Mouse (Mus musculus): ENCODE measurements at regions not wholly inside any gene's neighbourhood (a gene's known extent, or its start where the extent isn't known, plus 50 kb on each side); places are given as distances from the start of the nearest gene placed in this dataset.

- Histone ChIP-seq H3K4me3 (no peak overlapping the region), H3K27me3 (no peaks in the 10 kb centered on the region), H3K4me1 (replicated peaks) (peaks cover 3% of the 10 kb centered on the region; the same call in 1 of the 2 replicates), H3K27ac (replicated peaks) (no peak overlapping the region), H3K36me3 (no peaks in the 10 kb centered on the region), H3K9ac (no peak overlapping the region), H3K4me2 (no peak overlapping the region), H3K9me3 (no peaks in the 10 kb centered on the region)
- no peak for ATAC-seq (ENCODE audit: low FRiP score, low read depth)
- 94% methylated on average over 2 of the region's 2 CpGs for WGBS
These were observed 179.1 kb upstream of the Tas2r119 start for GRCm38 (mm10) chr15:31997996-31998395.

DNA sequence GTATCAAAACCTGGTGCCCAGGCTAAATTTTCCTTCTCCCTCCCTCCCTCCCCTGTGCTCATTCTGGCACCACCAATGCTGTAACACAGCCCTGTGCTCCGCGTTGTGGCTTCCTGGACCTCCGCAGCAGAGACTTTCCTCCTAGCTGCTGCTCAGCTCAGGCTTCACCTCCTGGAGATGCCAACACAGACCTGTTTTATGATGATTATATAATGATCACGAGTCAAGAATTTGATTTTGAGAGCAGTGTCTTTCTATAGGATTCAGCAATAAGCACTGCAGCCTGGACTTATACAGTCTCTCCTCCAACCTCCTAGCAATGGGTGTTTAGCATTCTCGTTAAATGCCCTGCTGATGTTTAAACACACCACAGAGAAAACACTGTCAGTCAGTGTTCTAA lies 177.5 kb upstream of the Tas2r119 start:
- H3K4me2 ChIP-seq, result no peak overlapping the region
- H3K4me1 ChIP-seq (replicated peaks), result peaks cover 13% of the 10 kb centered on the region
- H3K27me3 ChIP-seq, result no peaks in the 10 kb centered on the region
- no peak for ATAC-seq (ENCODE audit: low FRiP score, low read depth)
- WGBS, result 73% methylated on average over 5 of the region's 5 CpGs
- H3K4me3 ChIP-seq, result no peak overlapping the region
- H3K36me3 ChIP-seq, result no peaks in the 10 kb centered on the region
- no peaks in the 10 kb centered on the region for H3K9me3 ChIP-seq
- H3K27ac ChIP-seq (replicated peaks), result no peak overlapping the region
- no peak overlapping the region for H3K9ac ChIP-seq

- H3K9ac ChIP-seq, result no peak overlapping the region
- ATAC-seq (ENCODE audit: low FRiP score, low read depth), result peak; percentile 91
- H3K9me3 ChIP-seq, result no peaks in the 10 kb centered on the region
- H3K36me3 ChIP-seq, result no peaks in the 10 kb centered on the region
- no peaks in the 10 kb centered on the region for H3K27me3 ChIP-seq
- no peak overlapping the region for H3K27ac ChIP-seq (replicated peaks)
- H3K4me1 ChIP-seq (replicated peaks), result peaks cover 13% of the 10 kb centered on the region
- H3K4me2 ChIP-seq, result no peak overlapping the region
- H3K4me3 ChIP-seq, result no peak overlapping the region
- 23% methylated on average over 2 of the region's 2 CpGs for WGBS
These were observed 174.1 kb upstream of the Tas2r119 start for GRCm38 (mm10) chr15:32002950-32003422.

DNA sequence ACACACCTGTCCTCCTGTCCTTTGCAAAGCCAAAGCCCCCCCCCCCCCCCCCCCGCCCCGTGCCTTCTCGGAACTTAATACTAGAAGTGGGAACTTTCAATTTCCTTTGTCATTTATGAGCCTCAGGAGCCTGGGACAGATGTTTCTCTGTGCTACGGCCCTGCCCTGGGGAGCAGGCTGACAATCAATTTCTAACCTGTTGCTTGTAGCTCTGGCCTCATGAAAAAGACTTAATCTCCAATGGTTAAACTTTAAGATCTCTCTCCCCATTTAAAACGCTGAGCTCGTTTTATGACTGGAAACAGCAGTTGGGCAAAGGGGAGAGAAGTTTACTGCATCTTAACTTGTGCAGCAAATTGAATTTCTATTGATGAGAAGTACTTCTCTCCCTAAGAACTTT lies 173.6 kb upstream of the Tas2r119 start:
- no peak overlapping the region for H3K9ac ChIP-seq
- ATAC-seq (ENCODE audit: low FRiP score, low read depth), result no peak
- H3K27me3 ChIP-seq, result no peaks in the 10 kb centered on the region
- H3K4me1 ChIP-seq (replicated peaks), result peaks cover 13% of the 10 kb centered on the region
- 9% methylated on average over 6 of the region's 6 CpGs for WGBS
- no peak overlapping the region for H3K27ac ChIP-seq (replicated peaks)
- H3K36me3 ChIP-seq, result no peaks in the 10 kb centered on the region
- no peaks in the 10 kb centered on the region for H3K9me3 ChIP-seq
- H3K4me2 ChIP-seq, result no peak overlapping the region
- H3K4me3 ChIP-seq, result no peak overlapping the region

- Histone ChIP-seq H3K9me3 (no peaks in the 10 kb centered on the region), H3K27me3 (no peaks in the 10 kb centered on the region), H3K9ac (no peak overlapping the region), H3K27ac (replicated peaks) (no peak overlapping the region), H3K4me2 (no peak overlapping the region), H3K4me1 (replicated peaks) (peaks cover 13% of the 10 kb centered on the region), H3K4me3 (no peak overlapping the region), H3K36me3 (no peaks in the 10 kb centered on the region)
- ATAC-seq (ENCODE audit: low FRiP score, low read depth), result no peak
- 25% methylated on average over 5 of the region's 5 CpGs for WGBS
These were observed 171.1 kb upstream of the Tas2r119 start for GRCm38 (mm10) chr15:32005986-32006385.

- WGBS, result 86% methylated on average over 3 of the region's 3 CpGs
- H3K27me3 ChIP-seq, result no peaks in the 10 kb centered on the region
These were observed 167.3 kb upstream of the Tas2r119 start for GRCm38 (mm10) chr15:32009818-32010217.

DNA sequence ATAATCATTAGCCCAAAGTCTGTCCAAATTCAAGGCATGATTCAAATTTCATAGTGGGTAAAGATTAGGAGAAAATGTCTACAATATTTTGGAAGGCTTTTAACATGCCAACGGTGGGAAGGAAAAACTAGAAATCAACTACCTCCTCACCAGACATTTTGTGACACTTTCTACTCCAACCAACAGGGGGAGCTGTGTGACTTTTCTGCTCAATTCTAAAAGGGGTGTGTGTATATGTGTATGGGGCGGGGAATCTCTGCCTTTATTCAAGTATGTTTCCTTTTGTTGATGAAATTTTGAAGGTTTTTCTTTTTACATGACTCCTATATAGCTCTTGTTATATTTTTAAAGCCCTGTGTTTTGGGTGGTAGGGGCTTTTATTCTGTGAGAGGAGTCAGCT lies 165.0 kb upstream of the Tas2r119 start:
- no peaks in the 10 kb centered on the region for H3K9me3 ChIP-seq
- no peak overlapping the region for H3K27ac ChIP-seq (replicated peaks)
- ATAC-seq (ENCODE audit: low FRiP score, low read depth), result no peak
- no peak overlapping the region for H3K4me2 ChIP-seq
- no peaks in the 10 kb centered on the region for H3K36me3 ChIP-seq
- no peaks in the 10 kb centered on the region for H3K27me3 ChIP-seq
- 70% methylated on average over 2 of the region's 2 CpGs for WGBS
- no peaks in the 10 kb centered on the region for H3K4me1 ChIP-seq (replicated peaks)
- H3K4me3 ChIP-seq, result no peak overlapping the region
- no peak overlapping the region for H3K9ac ChIP-seq

More at GRCm38 (mm10) chr15:32009818-32010217, 167.3 kb upstream of the Tas2r119 start:
- Histone ChIP-seq H3K4me2 (no peak overlapping the region), H3K27ac (replicated peaks) (no peak overlapping the region), H3K36me3 (no peaks in the 10 kb centered on the region), H3K4me1 (replicated peaks) (no peaks in the 10 kb centered on the region), H3K4me3 (no peak overlapping the region), H3K9ac (no peak overlapping the region), H3K9me3 (no peaks in the 10 kb centered on the region)
- no peak for ATAC-seq (ENCODE audit: low FRiP score, low read depth)

GRCm38 (mm10) chr15:32012838-32013237 lies 164.3 kb upstream of the Tas2r119 start:
- Histone ChIP-seq H3K36me3 (no peaks in the 10 kb centered on the region), H3K27ac (replicated peaks) (no peak overlapping the region), H3K4me1 (replicated peaks) (no peaks in the 10 kb centered on the region), H3K27me3 (no peaks in the 10 kb centered on the region), H3K4me3 (no peak overlapping the region), H3K9ac (no peak overlapping the region), H3K9me3 (no peaks in the 10 kb centered on the region), H3K4me2 (no peak overlapping the region)
- ATAC-seq (ENCODE audit: low FRiP score, low read depth), result no peak
- 86% methylated on average over 5 of the region's 5 CpGs for WGBS

- H3K9me3 ChIP-seq, result no peaks in the 10 kb centered on the region
- no peaks in the 10 kb centered on the region for H3K36me3 ChIP-seq
- H3K27me3 ChIP-seq, result no peaks in the 10 kb centered on the region
- no peak overlapping the region for H3K27ac ChIP-seq (replicated peaks)
- H3K4me1 ChIP-seq (replicated peaks), result no peaks in the 10 kb centered on the region
- H3K4me3 ChIP-seq, result no peak overlapping the region
- H3K9ac ChIP-seq, result no peak overlapping the region
- ATAC-seq (ENCODE audit: low FRiP score, low read depth), result no peak
- H3K4me2 ChIP-seq, result no peak overlapping the region
- 89% methylated on average over 4 of the region's 4 CpGs for WGBS
These were observed 161.9 kb upstream of the Tas2r119 start for GRCm38 (mm10) chr15:32015169-32015568.

DNA sequence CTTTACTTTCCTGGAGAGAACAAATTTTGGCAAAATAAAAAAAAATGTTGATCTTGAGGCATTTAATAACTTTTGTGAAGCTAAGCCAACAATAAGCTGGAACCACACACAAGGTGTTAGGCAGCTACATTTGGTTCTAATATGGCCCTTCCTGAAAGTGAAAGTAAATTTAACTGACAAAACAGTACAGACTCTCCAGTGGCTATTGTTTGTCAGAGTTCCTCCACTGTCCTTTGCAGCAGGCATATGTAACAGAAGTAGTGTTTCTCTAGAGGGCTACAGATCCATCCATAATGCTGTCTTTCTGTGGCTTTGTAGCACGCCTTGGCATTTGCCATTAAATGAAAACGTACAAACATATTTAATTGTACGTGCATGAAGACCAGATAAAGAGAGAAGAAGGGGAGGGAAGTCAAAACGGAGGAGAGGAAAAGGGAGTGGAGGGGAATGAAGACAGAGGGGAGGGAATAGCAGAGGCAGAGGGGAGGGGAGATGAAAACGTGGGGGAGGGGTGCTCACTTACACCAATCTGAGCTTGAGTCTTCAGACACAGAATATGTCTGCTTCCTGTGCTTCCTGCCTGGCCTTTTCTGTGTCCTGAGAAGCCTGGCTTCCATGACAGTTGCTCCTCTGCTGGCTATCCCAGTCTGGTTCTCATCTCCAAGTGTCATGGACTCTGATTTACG lies 156.6 kb upstream of the Tas2r119 start:
- no peak overlapping the region for H3K4me2 ChIP-seq
- H3K4me3 ChIP-seq, result no peak overlapping the region
- no peaks in the 10 kb centered on the region for H3K4me1 ChIP-seq (replicated peaks)
- H3K36me3 ChIP-seq, result no peaks in the 10 kb centered on the region
- no peak overlapping the region for H3K9ac ChIP-seq
- H3K27me3 ChIP-seq, result no peaks in the 10 kb centered on the region
- no peak for ATAC-seq (ENCODE audit: low FRiP score, low read depth)
- WGBS, result 55% methylated on average over 6 of the region's 6 CpGs
- H3K27ac ChIP-seq (replicated peaks), result no peak overlapping the region
- H3K9me3 ChIP-seq, result no peaks in the 10 kb centered on the region

DNA sequence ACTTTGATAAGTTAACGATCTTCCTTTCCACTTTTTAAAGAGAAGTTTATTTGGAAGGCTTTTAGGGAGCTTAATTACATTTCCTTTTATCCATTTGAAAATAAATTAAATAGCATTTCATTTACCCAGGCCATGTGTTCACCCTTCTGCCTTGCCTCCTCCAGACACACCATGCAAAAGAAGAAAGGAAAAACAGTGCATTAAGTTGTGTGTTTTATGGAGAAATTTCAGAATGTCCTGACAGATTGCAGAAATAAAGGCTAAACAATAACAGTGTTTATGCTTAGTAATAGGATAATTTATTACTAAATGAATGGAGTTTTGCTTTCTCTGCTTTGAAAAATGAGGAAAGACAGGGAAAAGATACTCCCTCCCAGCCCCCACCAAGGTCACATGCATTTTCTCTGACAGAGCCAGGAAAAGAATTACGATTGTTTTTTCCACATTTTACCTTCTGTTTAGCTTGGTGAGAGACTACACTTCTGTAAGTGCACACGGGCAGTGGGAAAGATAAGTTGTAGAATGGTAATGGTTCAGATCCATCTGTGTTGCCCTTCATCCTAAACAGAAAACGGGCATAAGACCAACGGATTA lies 156.0 kb upstream of the Tas2r119 start:
- Histone ChIP-seq H3K9ac (no peak overlapping the region), H3K4me2 (no peak overlapping the region), H3K4me1 (replicated peaks) (no peaks in the 10 kb centered on the region), H3K36me3 (no peaks in the 10 kb centered on the region), H3K27ac (replicated peaks) (no peak overlapping the region), H3K9me3 (no peaks in the 10 kb centered on the region), H3K27me3 (no peaks in the 10 kb centered on the region), H3K4me3 (no peak overlapping the region)
- 75% methylated on average over 5 of the region's 5 CpGs for whole genome bisulfite sequencing
- ATAC-seq (ENCODE audit: low FRiP score, low read depth), result no peak

GRCm38 (mm10) chr15:32034091-32034490 lies 143.0 kb upstream of the Tas2r119 start:
- Histone ChIP-seq H3K27ac (replicated peaks) (no peak overlapping the region), H3K4me3 (no peak overlapping the region), H3K9ac (no peak overlapping the region), H3K4me2 (no peak overlapping the region), H3K27me3 (no peaks in the 10 kb centered on the region), H3K4me1 (replicated peaks) (peaks cover 10% of the 10 kb centered on the region), H3K36me3 (no peaks in the 10 kb centered on the region), H3K9me3 (no peaks in the 10 kb centered on the region)
- ATAC-seq (ENCODE audit: low FRiP score, low read depth), result no peak
- WGBS, result 68% methylated on average over 1 of the region's 1 CpGs

Data from hindbrain, embryonic 15.5 days (tissue).